Mouse (Mus musculus) erythroid progenitor cell, adult 5-6 weeks (primary cell): ENCODE data around the gene 1700001C02Rik. TPM values are rescaled to one million over a fixed set of nuclear protein-coding genes. Genes with fewer than 3 reads are reported as not detected.

Experiments
- ATAC-seq: replicated peaks from 2 replicates; pipeline ENCODE4 v1.8.0; 2016; ENCODE audit warnings: moderate number of reproducible peaks, mild to moderate bottlenecking, moderate TSS enrichment, inconsistent platforms; ENCODE audit not compliant: poor library complexity, low FRiP score, severe bottlenecking
- total RNA-seq, 2 experiments: library from RNA; stranded (forward) in 1 of 2; stranded (reverse) in 1 of 2; fragments of 150-400 nt in 1 of 2; fragments of 186-747, 209-891 nt in 1 of 2; gene quantifications; 2 replicates each; pipeline versions ENCODE4 v1.2.3 to v1.2.4; 2015 to 2017; ENCODE audit warnings: low replicate concordance in 2 of 2

The 1700001C02Rik gene
- total RNA-seq (2015; ENCODE audit: low replicate concordance) = not detected in 2 replicates
- total RNA-seq (2017; ENCODE audit: low replicate concordance) = not detected in 2 replicates

DNA sequence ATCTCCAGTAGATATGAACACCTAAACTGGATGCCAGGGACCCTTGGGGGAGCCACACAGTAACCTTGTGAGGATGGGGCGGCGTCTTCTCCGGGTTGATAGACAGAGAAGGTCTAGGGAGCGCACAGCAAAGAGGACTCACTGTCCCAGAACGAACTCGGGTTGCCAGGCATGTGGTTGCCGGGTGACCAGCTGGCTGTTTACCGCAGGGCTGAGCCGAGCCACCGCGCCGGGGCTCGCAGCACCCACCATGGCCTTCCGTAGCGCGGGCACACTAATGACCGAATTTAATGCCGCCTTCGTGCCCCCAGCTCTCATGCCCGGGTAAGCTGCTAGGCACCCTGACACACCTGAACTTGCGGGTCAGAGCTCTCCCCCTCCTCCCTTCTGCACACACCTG lies at the start of gene 1700001C02Rik:
1700001C02Rik (plus strand) TSS at position 187 of the 400 bp plus-strand sequence.
- ATAC-seq = 0 out of 2 replicates have a peak, but pooled peaks have one; percentile 9

DNA sequence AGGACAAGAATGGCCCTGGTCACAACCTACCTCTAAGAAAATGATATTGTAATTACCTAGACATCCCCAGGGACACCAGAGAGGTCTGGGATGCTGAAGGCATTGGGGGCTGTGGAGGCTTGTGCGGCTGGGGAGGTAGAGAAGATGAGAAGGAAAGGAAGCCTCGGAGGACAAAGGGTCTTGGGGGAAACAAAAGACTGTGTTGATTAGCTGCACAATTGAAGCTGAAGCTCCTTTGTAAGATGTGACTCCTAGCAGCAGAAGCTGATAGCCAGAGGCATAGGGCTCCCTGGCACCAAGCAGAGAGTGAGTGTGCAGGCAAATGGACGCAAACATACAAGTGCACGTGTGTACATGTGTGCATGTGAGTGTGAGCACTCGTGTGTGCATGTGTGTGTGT lies 49.2 kb upstream of the 1700001C02Rik start:
- no peak for ATAC-seq

DNA sequence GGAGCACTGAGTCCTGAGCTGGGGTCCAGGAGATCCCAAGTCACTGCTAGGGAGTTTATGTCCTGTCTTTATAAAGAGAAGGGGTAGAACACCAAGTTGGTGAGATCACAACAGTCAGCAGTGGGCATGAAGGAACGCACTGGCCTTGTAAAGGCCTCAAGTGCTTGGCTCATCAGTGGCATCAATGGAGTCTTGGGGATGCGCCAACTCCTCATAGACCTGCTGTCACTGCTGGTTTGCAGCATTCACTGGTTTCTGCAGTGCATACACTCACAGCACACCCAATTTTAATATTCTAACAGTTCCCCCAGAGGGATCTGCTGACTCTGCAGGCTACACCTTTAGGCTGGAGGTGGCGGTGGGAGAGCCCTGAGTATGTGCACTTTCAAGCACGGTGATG lies 42.7 kb upstream of the 1700001C02Rik start:
- no peak for ATAC-seq

DNA sequence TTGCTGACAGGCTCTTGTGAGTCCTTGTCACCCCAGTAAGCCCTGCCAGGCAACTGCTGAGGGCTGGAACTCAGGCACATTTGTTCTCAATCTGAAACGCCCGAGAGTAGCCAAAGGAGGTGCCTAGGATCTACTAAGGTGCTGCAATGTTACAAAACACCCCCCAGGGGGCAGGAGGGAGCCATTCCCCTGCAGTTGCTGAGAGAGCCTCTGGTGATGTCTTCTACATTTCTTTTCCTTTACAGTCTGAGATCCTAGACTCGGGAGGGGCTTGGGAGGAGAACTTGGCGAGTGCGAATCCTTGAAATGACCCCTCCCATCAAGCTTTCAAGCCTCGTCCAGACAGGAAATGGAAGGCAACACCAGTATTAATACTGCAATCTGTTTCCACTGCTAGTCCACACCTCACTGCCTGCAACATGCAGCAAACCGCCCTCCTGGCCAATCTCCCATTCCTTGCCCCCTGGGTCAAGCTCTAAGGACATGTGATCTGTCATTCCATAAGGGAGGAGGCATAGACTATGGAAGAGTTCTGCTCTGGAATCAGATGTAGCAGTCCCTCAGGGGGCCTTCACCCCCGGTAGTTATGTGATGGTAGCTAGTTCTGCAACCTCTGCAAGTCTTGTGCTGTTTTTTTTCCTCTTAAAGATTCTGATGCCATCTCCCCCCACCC lies 42.1 kb upstream of the 1700001C02Rik start:
- ATAC-seq = no peak

DNA sequence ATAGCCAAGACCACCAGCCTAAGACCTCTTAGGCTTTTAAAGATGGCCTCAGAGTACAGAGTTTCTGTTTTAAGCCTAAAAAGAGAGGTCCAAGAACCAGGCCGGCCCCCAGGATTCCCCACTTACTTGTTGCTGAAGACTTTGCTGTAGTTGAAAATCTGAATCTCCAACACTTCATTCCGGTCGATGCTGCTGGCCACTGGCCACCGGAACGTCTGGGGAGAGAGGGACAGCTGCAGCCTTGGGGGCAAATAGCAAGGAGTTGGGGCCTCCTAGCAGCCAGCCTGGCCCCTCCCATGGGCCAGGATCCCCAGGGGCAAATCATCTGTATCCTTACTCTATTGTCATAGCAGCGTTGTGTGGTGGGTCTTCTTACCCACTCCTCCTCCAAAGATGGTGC lies 38.4 kb upstream of the 1700001C02Rik start:
- no peak for ATAC-seq

DNA sequence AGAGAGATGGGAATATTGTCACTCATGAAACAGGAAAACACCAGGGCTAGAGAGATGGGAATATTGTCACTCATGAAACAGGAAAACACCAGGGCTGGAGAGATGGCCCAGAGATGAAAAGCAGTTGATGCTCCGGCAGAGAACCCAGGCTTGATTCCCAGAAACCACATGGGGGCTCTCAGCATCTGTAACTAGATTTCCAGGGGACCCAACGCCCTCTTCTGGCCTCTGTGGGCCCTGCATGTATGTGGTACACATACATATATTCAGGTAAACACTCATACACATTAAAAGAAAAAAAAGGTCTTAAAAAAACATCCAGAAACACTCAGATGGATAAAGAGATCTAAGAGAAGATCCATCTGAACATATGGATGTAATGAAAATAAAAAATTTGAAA lies 26.9 kb upstream of the 1700001C02Rik start:
- ATAC-seq = no peak

DNA sequence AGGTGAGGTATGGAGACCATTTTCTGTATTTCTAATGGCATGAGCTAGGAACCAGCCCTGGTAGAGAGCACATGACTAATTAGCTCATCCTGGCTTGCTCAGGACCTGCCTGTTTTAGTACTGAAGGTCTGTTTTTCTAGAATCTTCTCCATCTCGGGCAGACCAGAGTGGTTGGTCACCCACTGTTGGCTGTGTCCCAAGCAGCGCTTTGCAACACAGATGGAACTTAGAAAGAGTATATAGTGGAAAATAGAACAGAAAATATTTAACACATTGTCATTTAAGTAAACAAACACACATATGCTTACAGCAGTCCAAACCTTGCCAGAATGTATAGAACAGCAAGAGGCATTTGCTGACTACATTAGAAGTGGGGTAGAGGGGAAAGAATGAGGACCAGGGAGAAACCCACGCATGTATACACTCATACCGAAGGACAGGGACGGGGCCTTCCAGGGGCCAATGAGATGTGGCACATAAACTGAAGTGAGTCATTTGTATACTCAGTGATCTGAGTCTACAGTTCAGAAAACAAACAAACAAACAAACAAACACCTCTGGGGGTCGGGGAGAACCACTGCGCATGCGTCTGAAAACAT lies 25.4 kb upstream of the 1700001C02Rik start:
- no peak for ATAC-seq

DNA sequence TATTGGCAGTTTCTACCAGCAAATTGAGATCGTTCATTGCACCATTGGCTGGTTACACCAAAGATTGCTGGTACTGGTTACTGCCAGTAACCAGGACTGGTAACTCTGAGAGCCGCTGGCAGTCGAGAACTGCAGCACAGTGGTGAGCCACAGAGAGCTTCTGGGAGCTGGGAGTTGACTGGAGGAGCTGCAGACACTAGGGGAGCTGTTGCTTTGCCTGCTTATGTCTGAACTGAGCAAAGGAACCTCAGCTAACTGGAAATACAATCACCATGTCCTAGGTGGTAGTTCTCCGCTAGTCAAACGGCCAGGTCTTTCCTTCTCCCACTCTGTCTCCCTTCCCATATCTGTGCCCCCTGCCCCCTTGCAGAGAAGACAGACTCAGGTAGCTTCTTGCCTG lies 23.7 kb upstream of the 1700001C02Rik start:
- ATAC-seq = no peak

DNA sequence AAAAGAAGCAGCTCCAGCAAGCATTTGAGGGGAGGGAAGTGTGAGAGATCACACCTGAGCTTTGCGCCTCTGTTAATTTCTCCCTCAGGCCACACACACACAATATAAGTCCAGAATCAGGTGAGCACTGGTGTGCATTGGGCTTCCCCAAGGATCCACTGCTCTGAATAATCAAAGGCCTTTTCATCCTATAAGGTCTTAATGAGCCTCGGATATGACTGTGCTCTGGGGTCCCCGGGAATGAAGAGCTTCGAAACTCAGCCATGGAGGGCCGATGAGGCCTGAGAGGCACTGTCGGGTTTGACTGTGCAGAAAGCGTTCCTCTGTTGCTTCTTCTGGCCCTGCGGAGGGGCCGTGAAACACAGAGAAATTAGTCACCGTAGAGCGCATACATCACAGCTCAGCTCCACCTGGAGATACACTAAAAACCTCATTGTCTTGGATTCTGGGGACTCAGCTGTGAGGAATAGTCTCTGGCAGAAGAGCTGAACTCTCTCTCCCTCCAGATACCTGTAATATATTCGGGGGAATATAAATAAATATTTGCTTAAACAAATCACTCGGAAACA lies 21.4 kb upstream of the 1700001C02Rik start:
- ATAC-seq = no peak

DNA sequence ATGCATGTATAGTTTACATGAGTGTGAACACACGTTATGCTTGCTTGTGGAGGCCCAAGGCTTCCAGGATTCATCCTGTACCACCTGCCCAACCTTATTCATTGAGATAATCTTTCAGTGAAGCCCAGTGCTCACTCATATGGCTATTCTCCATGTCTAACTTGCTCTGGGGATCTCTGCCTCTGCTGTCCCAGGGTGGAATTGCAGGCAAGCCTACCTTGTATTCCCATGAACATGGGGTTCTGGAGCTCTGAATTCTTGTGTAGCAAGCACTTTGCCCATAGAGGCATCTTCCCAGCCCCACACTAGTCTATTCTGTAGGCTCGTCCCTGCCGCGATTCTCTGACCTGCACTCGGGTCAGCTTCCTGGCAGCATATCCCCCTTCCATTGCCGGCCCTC lies 9.8 kb upstream of the 1700001C02Rik start:
- no peak for ATAC-seq

DNA sequence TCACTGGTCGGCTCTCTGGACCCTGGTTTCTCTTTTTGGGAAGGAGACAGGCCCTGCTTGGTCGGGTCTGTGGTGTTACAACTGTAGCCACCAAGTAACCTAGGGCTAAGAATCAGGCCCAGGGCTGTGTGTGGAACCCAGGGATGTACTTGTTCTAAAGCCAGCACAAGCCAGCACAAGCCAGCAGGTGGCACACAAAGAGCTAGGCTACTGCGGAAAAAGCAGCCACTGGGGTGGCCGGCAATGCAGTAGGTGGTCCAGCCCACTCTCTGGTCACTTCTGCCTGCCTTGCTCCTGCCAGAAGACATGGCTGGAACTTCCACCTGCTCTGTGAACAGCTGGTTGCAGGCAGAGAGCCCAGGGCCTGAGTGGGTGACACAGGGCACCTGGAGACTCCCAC lies 5.7 kb upstream of the 1700001C02Rik start:
- no peak for ATAC-seq

DNA sequence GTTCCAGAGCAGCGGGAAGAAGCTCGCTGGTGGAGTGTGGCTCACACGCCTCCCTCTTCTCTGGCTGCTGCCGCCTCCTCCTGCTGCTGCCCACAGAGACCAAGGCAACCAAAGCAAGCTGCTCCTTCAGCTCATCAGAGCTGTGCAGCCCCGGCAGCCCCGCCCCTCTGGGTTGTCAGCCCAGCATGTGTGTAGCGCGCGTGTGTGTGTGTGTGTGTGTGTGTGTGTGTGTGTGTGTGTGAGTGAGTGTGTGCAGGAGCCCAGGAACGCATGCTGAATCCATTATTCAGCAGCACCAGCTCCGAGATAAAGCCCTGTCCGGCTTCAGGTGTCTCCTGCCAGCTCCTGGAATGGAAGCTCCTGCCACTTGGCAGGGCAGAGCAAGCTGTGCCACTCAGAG lies 4.0 kb upstream of the 1700001C02Rik start, which contains the start of gene Otof:
Otof (minus strand) TSS at position 112 of the 400 bp plus-strand sequence.
- no peak for ATAC-seq

DNA sequence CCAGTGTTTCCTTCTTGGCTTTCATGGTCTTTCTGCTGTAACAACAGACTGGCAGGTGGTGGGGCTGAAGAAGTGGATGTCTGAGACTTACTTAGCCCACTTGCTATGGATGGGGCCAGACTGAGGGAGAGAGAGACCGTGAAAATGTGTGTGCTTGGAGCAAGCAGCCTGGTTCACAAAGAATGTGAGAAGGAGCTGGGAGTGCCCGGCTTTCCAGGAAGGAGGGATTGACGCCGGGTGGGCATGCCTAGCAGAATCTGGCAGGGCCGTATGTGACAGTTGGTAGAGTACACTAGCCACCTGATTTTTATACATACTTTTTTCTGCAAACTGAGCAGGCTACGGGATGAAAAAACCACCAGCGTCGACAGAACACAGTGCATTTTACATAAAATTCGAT lies 468 bp downstream of the 1700001C02Rik start:
- no peak for ATAC-seq

DNA sequence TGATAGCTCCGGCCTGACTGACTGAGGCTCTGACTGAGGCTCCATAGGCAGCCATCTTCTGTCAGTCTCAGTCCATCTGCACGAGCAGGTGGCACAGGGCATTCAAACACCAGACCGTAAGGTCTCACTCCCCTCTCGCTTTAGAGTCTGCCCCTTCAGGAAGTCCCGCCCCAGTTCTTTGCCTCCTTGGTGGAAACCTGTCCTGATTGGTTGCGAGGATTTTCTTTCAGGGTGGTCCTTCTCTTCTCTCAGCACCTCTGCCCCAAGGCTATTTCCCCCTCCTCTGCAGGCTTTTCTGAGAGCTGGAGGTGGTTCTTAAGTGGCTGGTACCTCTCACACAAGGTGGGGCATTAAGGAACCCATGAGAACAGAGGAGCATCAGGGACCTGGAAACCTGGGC lies 4.6 kb downstream of the 1700001C02Rik start:
- no peak for ATAC-seq

DNA sequence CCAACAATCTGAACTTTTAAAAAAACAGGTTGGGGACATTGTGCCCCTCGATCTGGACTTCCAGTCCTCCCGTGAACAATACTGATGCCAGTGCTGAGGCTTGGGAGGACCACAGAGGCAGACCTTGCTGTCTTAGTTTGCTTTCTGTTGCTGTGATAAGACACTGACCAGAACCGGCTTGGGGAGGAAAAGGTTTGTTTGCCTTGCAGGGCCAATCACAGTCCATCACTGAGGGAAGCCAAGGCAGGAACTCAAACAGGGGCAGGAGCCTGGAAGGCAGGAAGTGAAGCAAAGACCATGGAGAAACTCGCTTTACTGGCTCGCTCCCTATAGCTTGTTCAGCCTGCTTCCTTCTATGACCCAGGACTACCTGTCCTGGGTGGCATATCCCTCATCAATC lies 6.3 kb downstream of the 1700001C02Rik start:
- no peak for ATAC-seq

DNA sequence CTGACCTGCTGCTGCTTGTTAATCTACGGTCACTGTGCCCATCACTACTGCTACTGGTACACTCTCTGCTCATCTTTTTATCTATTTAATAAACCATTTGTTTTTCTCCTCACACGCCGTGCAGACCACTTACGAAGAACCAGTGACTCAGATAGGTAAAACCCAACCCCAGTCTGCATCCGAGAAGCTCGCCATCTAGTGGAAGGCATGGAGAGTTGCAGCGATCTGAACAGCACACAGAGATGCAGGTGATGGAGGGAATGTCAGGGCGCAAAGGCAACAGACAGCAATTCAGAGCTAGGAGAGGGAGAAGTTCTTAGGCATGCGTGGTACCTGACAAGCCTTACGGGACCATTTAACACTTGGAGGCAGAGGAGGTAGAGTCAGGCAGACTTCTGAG lies 10.7 kb downstream of the 1700001C02Rik start:
- peak; percentile 76 for ATAC-seq

DNA sequence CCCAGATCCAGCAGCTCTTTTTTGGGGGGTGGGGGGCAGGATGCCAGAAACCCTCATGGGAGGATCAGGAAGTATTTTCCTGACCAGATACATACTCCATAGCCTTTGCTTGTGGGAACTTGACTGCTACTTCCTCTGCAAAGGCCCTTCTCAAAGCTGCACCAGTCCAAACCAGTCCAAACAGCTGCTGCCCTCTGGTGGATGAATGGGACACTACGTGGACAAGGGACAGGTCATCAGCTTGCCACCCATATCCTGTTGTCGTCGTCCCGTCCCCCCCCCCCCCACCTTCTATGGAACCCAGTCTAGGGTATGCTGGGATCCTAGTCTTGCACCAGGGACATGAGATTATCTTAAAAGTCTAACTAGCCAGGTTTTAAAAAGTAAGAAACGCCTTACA lies 16.5 kb downstream of the 1700001C02Rik start:
- ATAC-seq = 0 out of 2 replicates have a peak, but pooled peaks have one; percentile 36

DNA sequence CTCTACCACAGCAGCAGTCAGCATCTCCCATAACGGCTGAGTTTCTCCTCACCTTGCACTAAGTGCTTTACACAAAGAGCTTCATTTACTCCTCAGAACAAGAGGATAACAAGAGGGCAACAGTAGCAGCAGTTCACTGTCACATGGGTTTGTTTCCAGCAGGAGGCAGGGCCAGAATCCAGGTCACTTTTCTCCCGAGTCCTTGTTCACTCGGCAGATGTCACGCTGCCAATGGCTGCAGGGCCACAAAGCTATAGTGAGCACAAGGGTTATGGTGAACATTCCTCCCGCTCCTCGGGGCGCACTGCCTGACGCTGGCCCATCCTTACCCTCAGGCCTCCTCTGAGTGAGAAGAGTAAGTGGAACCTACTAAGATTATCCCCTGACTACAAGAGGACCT lies 17.7 kb downstream of the 1700001C02Rik start:
- no peak for ATAC-seq

DNA sequence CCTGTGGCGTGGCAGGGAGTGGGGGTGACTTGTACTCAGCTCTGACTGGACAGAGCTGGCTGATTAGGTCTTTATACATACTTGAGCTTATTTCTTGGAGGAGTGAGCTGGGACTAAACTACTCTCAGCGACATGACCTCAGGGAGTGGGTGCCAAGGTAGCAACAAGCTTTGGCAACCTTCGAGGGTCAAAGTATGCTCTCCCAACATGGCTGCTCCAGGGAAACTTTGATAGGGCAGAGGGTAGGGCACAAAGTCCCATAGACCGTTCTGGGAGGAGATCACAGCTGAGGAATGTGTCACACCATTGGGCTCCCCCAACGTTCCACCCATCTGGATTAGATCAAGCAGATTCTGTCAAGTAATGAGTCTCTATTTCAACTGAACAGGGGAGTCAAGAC lies 18.7 kb downstream of the 1700001C02Rik start:
- no peak for ATAC-seq

DNA sequence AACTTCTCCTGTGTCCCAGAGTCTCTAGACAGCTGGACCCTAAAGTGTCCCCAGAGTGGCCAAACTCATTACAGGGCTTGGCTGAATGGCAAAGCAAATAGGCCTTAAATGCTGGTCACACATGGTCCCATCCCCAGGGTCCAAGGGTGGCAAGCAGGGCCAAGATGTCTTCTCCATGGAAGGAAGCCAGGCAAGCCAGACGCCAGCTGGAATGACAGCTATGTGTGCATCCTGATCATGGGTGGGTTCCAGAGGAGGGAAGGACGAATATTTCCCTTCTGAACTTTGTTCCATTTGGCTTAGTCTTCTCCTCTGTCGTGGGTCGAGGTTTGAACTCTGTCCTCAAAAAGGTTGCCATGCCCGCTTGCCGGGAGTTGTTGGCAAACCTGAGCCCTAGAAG lies 19.3 kb downstream of the 1700001C02Rik start:
- no peak for ATAC-seq

DNA sequence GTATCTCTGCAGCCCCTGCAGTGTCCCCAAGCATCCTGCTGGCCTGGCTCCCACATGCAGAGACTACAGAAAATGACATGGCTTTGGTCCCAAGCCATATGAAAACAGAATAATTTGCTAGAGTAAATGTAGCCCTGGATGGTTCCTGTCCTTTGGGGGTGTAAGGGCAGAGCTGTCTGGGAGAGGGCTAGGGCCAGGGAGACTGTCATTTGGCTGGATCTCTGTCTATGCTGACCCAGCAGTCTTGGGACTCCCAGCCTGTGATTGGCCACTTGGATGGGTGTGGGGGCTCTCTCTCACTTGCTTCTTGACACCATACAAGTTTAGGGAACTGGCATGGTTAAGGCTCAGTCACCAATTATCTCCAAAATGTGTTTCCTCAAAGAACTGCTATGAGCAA lies 24.4 kb downstream of the 1700001C02Rik start:
- ATAC-seq = no peak
